Mouse (Mus musculus) skeletal muscle tissue, adult 2 months (tissue): ENCODE measurements around the gene Defa36.
"Not testable (repeated sequence)": the region's sequence is repeated elsewhere in the genome, so short reads cannot be mapped to it uniquely, and the experiment has no call there.

ENCODE experiments used
- DNase-seq: peaks from one replicate; pipeline ENCODE4 v3.0.0-alpha.2; 2012; ENCODE audit warnings: low read depth, low spot score

Defa36 gene

GRCm38 (mm10) chr8:21427111-21427510, at the start of gene Defa36:
Gene Defa36, plus strand, starts transcription at chr8:21427411.
- DNase-seq: not testable (repeated sequence)

DNA sequence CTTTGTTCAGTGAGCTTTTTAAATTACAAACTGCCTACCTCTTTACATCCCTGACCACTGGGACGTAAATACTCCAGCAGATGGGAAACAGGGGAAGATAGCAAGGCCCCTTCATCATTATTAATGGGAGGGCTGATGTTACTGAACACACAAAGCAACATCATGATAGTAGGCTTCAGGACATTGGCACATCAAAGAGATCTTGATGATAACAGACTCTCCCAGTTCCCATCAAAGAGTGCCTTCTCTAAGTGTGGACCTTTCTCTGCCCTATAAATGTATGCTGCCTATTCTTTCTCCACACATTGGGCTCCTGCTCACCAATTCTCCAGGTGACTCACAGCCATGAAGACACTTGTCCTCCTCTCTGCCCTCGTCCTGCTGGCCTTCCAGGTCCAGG, 49.0 kb upstream of the Defa36 start, which contains the start of gene Defa2:
TSS of gene Defa2 (plus strand) at position 301 of the 400 bp plus-strand sequence.
- DNase-seq: not testable (repeated sequence)

GRCm38 (mm10) chr8:21391511-21391910, 35.7 kb upstream of the Defa36 start, which contains the start of gene Defa33:
Gene Defa33, plus strand, starts transcription at chr8:21391811.
- not testable (repeated sequence) for DNase-seq

DNA sequence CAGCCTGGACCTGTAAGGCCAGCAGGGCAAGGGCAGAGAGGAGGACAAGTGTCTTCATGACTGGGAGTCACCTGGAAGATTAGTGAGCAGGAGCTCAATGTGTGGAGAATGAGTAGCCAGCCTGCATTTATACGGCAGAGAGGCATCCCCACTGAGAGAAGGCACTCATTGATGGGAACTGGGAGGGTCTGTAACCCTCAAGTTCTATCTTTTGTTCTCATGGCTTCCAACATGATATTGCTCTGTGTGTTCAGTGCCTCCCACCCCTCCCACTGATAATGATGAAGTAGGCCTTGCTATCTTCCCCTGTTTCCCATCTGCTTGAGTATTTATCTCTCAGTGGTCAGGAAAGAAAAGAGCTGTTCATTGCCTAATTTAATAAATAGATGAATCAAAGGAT, 29.2 kb downstream of the Defa36 start, which contains the start of gene Gm7849:
TSS of gene Gm7849 (minus strand) at position 101 of the 400 bp plus-strand sequence.
- not testable (repeated sequence) for DNase-seq
